Mouse (Mus musculus): ENCODE measurements at regions not wholly inside any gene's neighbourhood (a gene's known extent, or its start where the extent isn't known, plus 50 kb on each side); places are given as distances from the start of the nearest gene placed in this dataset.

DNA sequence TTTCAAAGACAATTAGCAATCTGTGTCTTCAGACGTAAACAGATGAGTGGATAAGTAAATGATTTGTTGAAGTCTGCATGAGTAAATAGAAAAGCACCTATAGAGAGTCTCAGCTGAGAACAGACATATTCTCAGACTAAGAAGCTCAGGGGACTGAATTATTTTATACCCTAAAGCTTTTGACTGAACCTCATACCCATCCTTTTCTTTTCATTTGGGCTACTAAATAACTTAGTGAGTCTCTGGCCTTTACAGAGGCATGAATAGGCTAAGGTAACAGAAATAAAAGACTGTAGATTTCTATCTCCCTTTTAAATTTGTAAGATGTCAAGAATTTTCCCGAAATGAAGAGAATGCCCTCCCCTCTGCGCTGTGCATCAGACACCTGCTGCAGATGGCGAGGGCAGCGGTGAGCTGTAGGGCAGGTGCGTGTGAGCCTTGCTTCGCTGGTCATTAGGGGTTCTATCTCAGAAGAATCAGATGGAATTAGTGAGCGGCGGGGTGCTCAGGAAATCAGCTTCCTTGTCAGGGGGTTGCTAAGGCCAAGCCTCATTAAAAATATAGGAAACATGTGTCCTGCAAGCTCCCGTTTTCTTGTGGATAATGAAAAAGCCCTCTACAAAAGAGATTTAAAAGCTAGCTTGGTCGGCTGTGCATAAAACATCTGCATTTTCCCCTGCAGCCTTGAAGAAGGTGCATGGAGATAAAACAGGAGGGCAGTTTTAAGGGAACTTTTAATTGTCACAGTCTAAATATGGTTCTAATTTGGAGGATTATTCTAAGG lies 107.0 kb upstream of the Arhgap24 start:
- ATAC-seq (ENCODE audit: low FRiP score) (no peak), DNase-seq (ENCODE audit: low spot score) (no peak)
- Histone ChIP-seq H3K4me1 (replicated peaks; ENCODE audit: control insufficient read depth, insufficient read depth, low read length) (no peaks in the 10 kb centered on the region), H3K36me3 (ENCODE audit: control insufficient read depth, insufficient read depth, low read length) (no peaks in the 10 kb centered on the region), H3K9me3 (ENCODE audit: control insufficient read depth, low read length) (no peaks in the 10 kb centered on the region), H3K27me3 (ENCODE audit: control insufficient read depth, insufficient read depth, low read length) (no peaks in the 10 kb centered on the region), H3K9ac (ENCODE audit: low read depth, low read length) (no peak overlapping the region), H3K27ac (ENCODE audit: low read depth, low read length) (no peak overlapping the region), H3K4me3 (ENCODE audit: low read depth, low read length) (no peak overlapping the region), H3K4me2 (replicated peaks; ENCODE audit: low read depth, low read length) (no peak overlapping the region)
- 71% methylated on average over 11 of the region's 11 CpGs for WGBS

- no peak overlapping the region for H3K4me3 ChIP-seq (ENCODE audit: low read depth, low read length)
- WGBS, result 88% methylated on average over 2 of the region's 2 CpGs
- no peaks in the 10 kb centered on the region for H3K4me1 ChIP-seq (replicated peaks; ENCODE audit: control insufficient read depth, insufficient read depth, low read length)
- no peaks in the 10 kb centered on the region for H3K36me3 ChIP-seq (ENCODE audit: control insufficient read depth, insufficient read depth, low read length)
- no peak for ATAC-seq (ENCODE audit: low FRiP score)
- H3K4me2 ChIP-seq (replicated peaks; ENCODE audit: low read depth, low read length), result no peak overlapping the region
- H3K27ac ChIP-seq (ENCODE audit: low read depth, low read length), result no peak overlapping the region
- no peak for DNase-seq (ENCODE audit: low spot score)
- no peaks in the 10 kb centered on the region for H3K9me3 ChIP-seq (ENCODE audit: control insufficient read depth, low read length)
- H3K27me3 ChIP-seq (ENCODE audit: control insufficient read depth, insufficient read depth, low read length), result no peaks in the 10 kb centered on the region
- no peak overlapping the region for H3K9ac ChIP-seq (ENCODE audit: low read depth, low read length)
Observed at GRCm38 (mm10) chr5:102375339-102375738, 105.9 kb upstream of the Arhgap24 start.

- Histone ChIP-seq H3K9ac (ENCODE audit: low read depth, low read length) (no peak overlapping the region), H3K27ac (ENCODE audit: low read depth, low read length) (no peak overlapping the region), H3K4me1 (replicated peaks; ENCODE audit: control insufficient read depth, insufficient read depth, low read length) (no peaks in the 10 kb centered on the region), H3K27me3 (ENCODE audit: control insufficient read depth, insufficient read depth, low read length) (no peaks in the 10 kb centered on the region), H3K9me3 (ENCODE audit: control insufficient read depth, low read length) (no peaks in the 10 kb centered on the region), H3K36me3 (ENCODE audit: control insufficient read depth, insufficient read depth, low read length) (no peaks in the 10 kb centered on the region), H3K4me2 (replicated peaks; ENCODE audit: low read depth, low read length) (no peak overlapping the region), H3K4me3 (ENCODE audit: low read depth, low read length) (no peak overlapping the region)
- 88% methylated on average over 3 of the region's 3 CpGs for WGBS
- no peak for ATAC-seq (ENCODE audit: low FRiP score)
- DNase-seq (ENCODE audit: low spot score), result no peak
Observed at GRCm38 (mm10) chr5:102393941-102394340, 87.2 kb upstream of the Arhgap24 start.

DNA sequence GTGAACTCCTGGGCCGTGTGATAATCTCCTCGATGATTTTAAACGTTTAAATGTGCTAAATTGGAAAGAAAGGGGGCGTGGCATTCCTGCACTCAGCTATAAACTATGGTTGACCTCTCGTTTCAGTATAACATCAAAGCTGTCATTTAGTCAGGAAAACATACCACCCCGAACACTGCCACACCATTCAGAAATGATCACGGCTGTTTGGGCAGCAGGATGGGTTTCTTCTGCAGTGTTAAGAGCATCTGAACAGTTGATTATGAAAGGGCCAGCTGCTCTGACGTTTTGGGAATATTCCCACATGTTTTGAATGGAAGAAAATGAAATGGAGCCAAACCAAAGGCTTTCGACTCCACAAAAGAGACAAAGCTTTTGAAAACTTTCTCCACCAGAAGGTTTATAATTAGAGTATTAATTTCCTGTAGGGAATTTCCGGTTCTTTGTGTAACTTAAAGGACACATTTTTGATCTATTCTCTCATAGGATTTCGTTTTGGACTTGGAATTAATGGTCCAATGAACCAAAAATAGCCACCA lies 85.5 kb upstream of the Arhgap24 start:
- Histone ChIP-seq H3K4me1 (replicated peaks; ENCODE audit: control insufficient read depth, insufficient read depth, low read length) (no peaks in the 10 kb centered on the region), H3K9ac (ENCODE audit: low read depth, low read length) (no peak overlapping the region), H3K27ac (ENCODE audit: low read depth, low read length) (no peak overlapping the region), H3K4me2 (replicated peaks; ENCODE audit: low read depth, low read length) (no peak overlapping the region), H3K4me3 (ENCODE audit: low read depth, low read length) (no peak overlapping the region), H3K36me3 (ENCODE audit: control insufficient read depth, insufficient read depth, low read length) (no peaks in the 10 kb centered on the region), H3K27me3 (ENCODE audit: control insufficient read depth, insufficient read depth, low read length) (no peaks in the 10 kb centered on the region), H3K9me3 (ENCODE audit: control insufficient read depth, low read length) (no peaks in the 10 kb centered on the region)
- WGBS, result 77% methylated on average over 11 of the region's 11 CpGs
- no peak for DNase-seq (ENCODE audit: low spot score)
- ATAC-seq (ENCODE audit: low FRiP score), result no peak

DNA sequence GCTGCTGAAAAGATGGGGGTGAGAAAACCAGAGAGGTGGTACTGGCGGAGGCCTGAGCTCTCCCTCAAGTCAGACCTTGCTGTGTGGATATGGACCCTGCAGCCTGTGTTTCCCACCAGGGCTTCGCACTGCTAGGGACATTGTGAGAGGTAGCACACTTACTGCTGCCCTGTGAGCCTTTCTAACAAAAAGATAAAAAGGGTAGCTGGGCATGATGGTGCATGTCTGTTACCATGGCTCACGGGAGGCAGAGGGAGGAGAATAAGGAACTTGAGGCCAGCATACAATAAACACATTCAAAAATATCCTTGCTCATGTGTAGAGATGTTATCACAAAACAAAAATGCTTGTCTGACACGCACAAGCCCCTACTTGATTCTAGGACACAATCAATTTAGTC lies 82.2 kb upstream of the Arhgap24 start:
- WGBS, result 84% methylated on average over 4 of the region's 4 CpGs
- Histone ChIP-seq H3K9me3 (ENCODE audit: control insufficient read depth, low read length) (no peaks in the 10 kb centered on the region), H3K4me1 (replicated peaks; ENCODE audit: control insufficient read depth, insufficient read depth, low read length) (no peaks in the 10 kb centered on the region), H3K9ac (ENCODE audit: low read depth, low read length) (no peak overlapping the region), H3K4me2 (replicated peaks; ENCODE audit: low read depth, low read length) (no peak overlapping the region), H3K4me3 (ENCODE audit: low read depth, low read length) (no peak overlapping the region), H3K27ac (ENCODE audit: low read depth, low read length) (no peak overlapping the region), H3K27me3 (ENCODE audit: control insufficient read depth, insufficient read depth, low read length) (no peaks in the 10 kb centered on the region), H3K36me3 (ENCODE audit: control insufficient read depth, insufficient read depth, low read length) (no peaks in the 10 kb centered on the region)
- no peak for ATAC-seq (ENCODE audit: low FRiP score)
- no peak for DNase-seq (ENCODE audit: low spot score)

DNA sequence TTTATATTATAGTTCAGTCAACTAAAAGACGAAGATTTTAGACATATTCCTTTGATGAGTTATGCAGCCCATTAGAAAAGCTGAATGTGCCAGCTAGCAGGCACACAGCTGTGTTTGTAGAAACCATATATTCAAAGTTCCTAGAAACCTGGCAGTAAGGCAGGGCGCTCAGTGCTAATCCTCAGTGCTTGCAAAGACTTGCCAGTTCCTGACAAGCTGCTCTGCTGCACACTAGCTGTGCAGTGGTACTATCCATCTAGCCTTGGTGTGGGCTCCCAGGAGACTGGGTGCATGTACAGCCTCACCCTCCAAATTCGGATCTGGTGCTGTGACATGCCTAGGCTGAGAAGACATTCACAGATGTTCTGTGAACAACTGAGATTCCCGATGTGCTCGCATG lies 63.5 kb upstream of the Arhgap24 start:
- no peaks in the 10 kb centered on the region for H3K36me3 ChIP-seq (ENCODE audit: control insufficient read depth, insufficient read depth, low read length)
- no peak for ATAC-seq (ENCODE audit: low FRiP score)
- H3K4me1 ChIP-seq (replicated peaks; ENCODE audit: control insufficient read depth, insufficient read depth, low read length), result no peaks in the 10 kb centered on the region
- no peaks in the 10 kb centered on the region for H3K27me3 ChIP-seq (ENCODE audit: control insufficient read depth, insufficient read depth, low read length)
- no peak for DNase-seq (ENCODE audit: low spot score)
- no peak overlapping the region for H3K27ac ChIP-seq (ENCODE audit: low read depth, low read length)
- H3K4me2 ChIP-seq (replicated peaks; ENCODE audit: low read depth, low read length), result no peak overlapping the region
- 84% methylated on average over 5 of the region's 5 CpGs for WGBS
- H3K9me3 ChIP-seq (ENCODE audit: control insufficient read depth, low read length), result no peaks in the 10 kb centered on the region
- H3K4me3 ChIP-seq (ENCODE audit: low read depth, low read length), result no peak overlapping the region
- no peak overlapping the region for H3K9ac ChIP-seq (ENCODE audit: low read depth, low read length)

DNA sequence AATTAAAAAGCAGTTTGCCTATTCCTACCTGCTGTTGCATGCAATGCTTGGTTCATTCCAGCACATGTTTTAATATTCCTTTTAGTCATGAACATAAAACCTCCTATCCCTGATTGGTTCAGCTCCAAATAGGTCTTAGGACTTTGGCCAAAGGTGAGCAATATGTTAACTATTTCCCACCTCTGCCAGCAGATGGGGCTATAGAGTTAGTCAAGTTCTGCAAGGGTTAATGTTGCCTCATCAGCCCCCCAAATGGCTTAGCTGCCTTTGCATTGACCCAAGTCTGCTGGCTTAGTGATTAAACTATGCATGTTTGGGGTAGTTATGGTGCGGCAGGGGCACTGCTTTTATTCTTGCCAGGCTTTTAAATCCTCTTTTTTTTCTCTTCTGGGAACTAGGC lies 62.1 kb upstream of the Arhgap24 start:
- H3K27ac ChIP-seq (ENCODE audit: low read depth, low read length), result no peak overlapping the region
- H3K27me3 ChIP-seq (ENCODE audit: control insufficient read depth, insufficient read depth, low read length), result no peaks in the 10 kb centered on the region
- ATAC-seq (ENCODE audit: low FRiP score) (no peak), DNase-seq (ENCODE audit: low spot score) (peak; percentile 43)
- H3K36me3 ChIP-seq (ENCODE audit: control insufficient read depth, insufficient read depth, low read length), result no peaks in the 10 kb centered on the region
- H3K4me3 ChIP-seq (ENCODE audit: low read depth, low read length), result no peak overlapping the region
- H3K4me1 ChIP-seq (replicated peaks; ENCODE audit: control insufficient read depth, insufficient read depth, low read length), result no peaks in the 10 kb centered on the region
- no peak overlapping the region for H3K9ac ChIP-seq (ENCODE audit: low read depth, low read length)
- H3K4me2 ChIP-seq (replicated peaks; ENCODE audit: low read depth, low read length), result no peak overlapping the region
- H3K9me3 ChIP-seq (ENCODE audit: control insufficient read depth, low read length), result no peaks in the 10 kb centered on the region
- WGBS, result 33% methylated on average over 1 of the region's 1 CpGs

- Histone ChIP-seq H3K4me3 (ENCODE audit: low read depth, low read length) (no peak overlapping the region), H3K9ac (ENCODE audit: low read depth, low read length) (no peak overlapping the region), H3K9me3 (ENCODE audit: control insufficient read depth, low read length) (no peaks in the 10 kb centered on the region), H3K4me2 (replicated peaks; ENCODE audit: low read depth, low read length) (no peak overlapping the region), H3K36me3 (ENCODE audit: control insufficient read depth, insufficient read depth, low read length) (no peaks in the 10 kb centered on the region), H3K4me1 (replicated peaks; ENCODE audit: control insufficient read depth, insufficient read depth, low read length) (no peaks in the 10 kb centered on the region), H3K27me3 (ENCODE audit: control insufficient read depth, insufficient read depth, low read length) (no peaks in the 10 kb centered on the region), H3K27ac (ENCODE audit: low read depth, low read length) (no peak overlapping the region)
- WGBS, result 89% methylated on average over 16 of the region's 16 CpGs
- DNase-seq (ENCODE audit: low spot score), result no peak
- no peak for ATAC-seq (ENCODE audit: low FRiP score)
Observed at GRCm38 (mm10) chr5:102424636-102425242, 56.5 kb upstream of the Arhgap24 start.

DNA sequence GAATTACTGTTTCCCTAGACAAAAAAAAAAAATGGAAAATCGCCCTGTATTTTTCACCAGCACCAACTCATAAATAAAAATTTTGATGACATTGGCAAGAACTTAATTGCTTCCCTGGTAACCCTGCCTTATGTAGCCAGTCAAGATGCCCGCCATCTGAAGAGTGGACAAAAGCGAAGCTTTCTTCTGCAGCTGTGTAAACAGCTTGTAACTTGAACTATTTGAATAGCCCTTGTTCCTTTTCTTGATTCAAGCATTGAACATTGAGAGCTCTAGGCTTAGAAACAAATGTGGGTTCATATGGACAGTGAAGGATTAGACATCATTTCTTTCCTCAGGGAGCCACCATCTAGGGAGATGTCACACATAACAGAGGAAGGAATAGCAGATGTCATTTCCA lies 52.9 kb upstream of the Arhgap24 start:
- no peaks in the 10 kb centered on the region for H3K9me3 ChIP-seq (ENCODE audit: control insufficient read depth, low read length)
- ATAC-seq (ENCODE audit: low FRiP score), result no peak
- 74% methylated on average over 3 of the region's 3 CpGs for WGBS
- no peak overlapping the region for H3K4me3 ChIP-seq (ENCODE audit: low read depth, low read length)
- H3K4me1 ChIP-seq (replicated peaks; ENCODE audit: control insufficient read depth, insufficient read depth, low read length), result no peaks in the 10 kb centered on the region
- DNase-seq (ENCODE audit: low spot score), result no peak
- no peak overlapping the region for H3K9ac ChIP-seq (ENCODE audit: low read depth, low read length)
- H3K4me2 ChIP-seq (replicated peaks; ENCODE audit: low read depth, low read length), result no peak overlapping the region
- H3K27ac ChIP-seq (ENCODE audit: low read depth, low read length), result no peak overlapping the region
- no peaks in the 10 kb centered on the region for H3K36me3 ChIP-seq (ENCODE audit: control insufficient read depth, insufficient read depth, low read length)
- no peaks in the 10 kb centered on the region for H3K27me3 ChIP-seq (ENCODE audit: control insufficient read depth, insufficient read depth, low read length)
